Mouse (Mus musculus) embryonic facial prominence, embryonic 14.5 days (tissue): ENCODE measurements at regions not wholly inside any gene's neighbourhood (a gene's known extent, or its start where the extent isn't known, plus 50 kb on each side); places are given as distances from the start of the nearest gene placed in this dataset.

Source experiments
- ATAC-seq: fragments of 200-750 bp; cut with Nextera tagmentation; 2 replicates; pipeline ENCODE4 v1.8.0; 2017; ENCODE audit warnings: low read depth, moderate number of reproducible peaks, moderate TSS enrichment
- DNase-seq: peaks from one replicate; pipeline ENCODE4 v3.0.0-alpha.2; 2015; ENCODE audit warnings: low spot score
- H3K27ac ChIP-seq: fragments of 300-500 bp; sonication (generic); replicated peaks from 2 replicates; pipeline ENCODE4 v1.5.1; 2014; ENCODE audit warnings: low read depth, mild to moderate bottlenecking, low read length, moderate library complexity
- H3K27me3 ChIP-seq: fragments of 300-500 bp; sonication (generic); replicated peaks from 2 replicates; pipeline ENCODE4 v1.6.1; 2014; ENCODE audit warnings: low read length; ENCODE audit not compliant: control insufficient read depth, insufficient read depth
- H3K36me3 ChIP-seq: fragments of 300-500 bp; sonication (generic); 2 replicates; pipeline ENCODE4 v1.6.1; 2014; ENCODE audit warnings: low read length, mixed read lengths; ENCODE audit not compliant: control insufficient read depth, insufficient read depth
- H3K4me1 ChIP-seq: fragments of 300-500 bp; sonication (generic); 2 replicates; pipeline ENCODE4 v1.6.1; 2014; ENCODE audit warnings: antibody characterized with exemption, low read length; ENCODE audit not compliant: control insufficient read depth, insufficient read depth
- H3K4me2 ChIP-seq: fragments of 300-500 bp; sonication (generic); 2 replicates; pipeline ENCODE4 v1.6.1; 2014; ENCODE audit warnings: low read depth, mild to moderate bottlenecking, low read length, moderate library complexity, mixed read lengths
- H3K4me3 ChIP-seq: fragments of 300-500 bp; sonication (generic); 2 replicates; pipeline ENCODE4 v1.5.1; 2014; ENCODE audit warnings: low read depth, mild to moderate bottlenecking, low read length
- H3K9ac ChIP-seq: fragments of 300-500 bp; sonication (generic); 2 replicates; pipeline ENCODE4 v1.6.1; 2014; ENCODE audit warnings: low read depth, mild to moderate bottlenecking, low read length, moderate library complexity, mixed read lengths
- H3K9me3 ChIP-seq: fragments of 300-500 bp; sonication (generic); 2 replicates; pipeline ENCODE4 v1.6.1; 2016; ENCODE audit warnings: low read length; ENCODE audit not compliant: control insufficient read depth
- WGBS: fragments of 180-500 bp; shearing (Covaris S2); extraction: QIAGEN DNeasy Blood & Tissue Kit; methylation state at CpG from one replicate; pipeline ENCODE4 v1.1.7; 2014; 5-methylcytosine and 5-hydroxymethylcytosine counted together

DNA sequence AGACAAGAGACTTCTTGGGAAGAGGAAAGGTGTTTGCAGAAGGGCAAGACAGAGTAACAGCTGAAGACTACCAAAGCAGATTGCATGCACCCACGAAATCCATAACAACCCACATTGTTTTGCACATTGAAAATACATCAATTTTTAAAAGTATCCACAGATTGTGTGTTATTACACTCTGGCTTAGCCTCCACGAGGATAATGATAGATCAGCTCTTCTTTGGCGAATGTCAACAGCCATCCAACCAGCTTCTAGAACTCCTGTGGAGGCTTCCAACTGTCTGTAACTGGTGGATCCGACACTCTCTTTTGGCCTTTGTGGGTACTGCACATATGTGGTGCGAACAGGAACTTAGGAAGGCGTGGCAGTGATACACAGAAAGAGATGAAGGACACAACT, 54.6 kb upstream of the Lyplal1 start:
- H3K4me2 ChIP-seq: no peak overlapping the region
- no peaks in the 10 kb centered on the region for H3K4me1 ChIP-seq
- H3K27ac ChIP-seq: no peak overlapping the region
- no peaks in the 10 kb centered on the region for H3K27me3 ChIP-seq
- DNase-seq (no peak), ATAC-seq (no peak)
- 0 out of 2 replicates have a peak, but pooled peaks cover 4% of the 10 kb centered on the region for H3K9me3 ChIP-seq
- no peak overlapping the region for H3K4me3 ChIP-seq
- no peak overlapping the region for H3K9ac ChIP-seq
- H3K36me3 ChIP-seq: no peaks in the 10 kb centered on the region
- 84% methylated on average over 6 of the region's 6 CpGs for WGBS
